Mouse (Mus musculus) CH12.LX (cell line): ENCODE measurements around the gene Lsr.

ENCODE experiments used
- BHLHE40 ChIP-seq: IDR thresholded peaks from 2 replicates; pipeline ENCODE4 v1.6.1; 2011; ENCODE audit warnings: mild to moderate bottlenecking, low read depth, low read length, improper control_type of control experiment
- CHD2 ChIP-seq: IDR thresholded peaks from 2 replicates; pipeline ENCODE4 v1.6.1; 2011; ENCODE audit warnings: low read length, improper control_type of control experiment
- CTCF ChIP-seq, 2 experiments: IDR thresholded peaks in 1 of 2; conservative IDR thresholded peaks in 1 of 2; 2 replicates each; pipeline ENCODE4 v1.5.1; 2011 to 2012; ENCODE audit warnings: low read depth in 2 of 2, low read length in 2 of 2, improper control_type of control experiment in 1 of 2, inconsistent platforms in 1 of 2, mild to moderate bottlenecking in 1 of 2, moderate library complexity in 1 of 2
- E2F4 ChIP-seq: IDR thresholded peaks from 2 replicates; pipeline ENCODE4 v1.6.1; 2011; ENCODE audit warnings: low read depth, low read length, improper control_type of control experiment; ENCODE audit not compliant: insufficient replicate concordance
- EP300 ChIP-seq: IDR thresholded peaks from 2 replicates; pipeline ENCODE4 v1.6.1; 2011; ENCODE audit warnings: low read length, improper control_type of control experiment
- ETS1 ChIP-seq: conservative IDR thresholded peaks from 2 replicates; pipeline ENCODE4 v1.6.1; 2012; ENCODE audit warnings: low read depth, mild to moderate bottlenecking, inconsistent platforms, low read length, improper control_type of control experiment, moderate library complexity
- MEF2A ChIP-seq: IDR thresholded peaks from 2 replicates; pipeline ENCODE4 v1.6.1; 2014; ENCODE audit warnings: low read depth, mild to moderate bottlenecking, inconsistent platforms, low read length, improper control_type of control experiment, borderline replicate concordance
- NELFE ChIP-seq: IDR thresholded peaks from 2 replicates; pipeline ENCODE4 v1.6.1; 2011; ENCODE audit warnings: low read depth, low read length, improper control_type of control experiment
- NRF1 ChIP-seq: IDR thresholded peaks from 2 replicates; pipeline ENCODE4 v1.6.1; 2014; ENCODE audit warnings: low read depth, mild to moderate bottlenecking, inconsistent platforms, low read length, improper control_type of control experiment, moderate library complexity
- POLR2A ChIP-seq: IDR thresholded peaks from 2 replicates; pipeline ENCODE4 v1.6.1; 2011; ENCODE audit warnings: low read depth, mild to moderate bottlenecking, improper control_type of control experiment, low read length
- RAD21 ChIP-seq: IDR thresholded peaks from 2 replicates; pipeline ENCODE4 v1.6.1; 2011; ENCODE audit warnings: low read depth, mild to moderate bottlenecking, low read length, improper control_type of control experiment, moderate library complexity
- RCOR1 ChIP-seq: conservative IDR thresholded peaks from 2 replicates; pipeline ENCODE4 v1.6.1; 2012; ENCODE audit warnings: low read depth, mild to moderate bottlenecking, inconsistent platforms, low read length, improper control_type of control experiment
- ZC3H11A ChIP-seq: IDR thresholded peaks from 2 replicates; pipeline ENCODE4 v1.6.1; 2012; ENCODE audit warnings: low read depth, mild to moderate bottlenecking, inconsistent platforms, low read length, improper control_type of control experiment
- ZMIZ1 ChIP-seq: IDR thresholded peaks from 2 replicates; pipeline ENCODE4 v1.6.1; 2012; ENCODE audit warnings: low read depth, mild to moderate bottlenecking, inconsistent platforms, low read length, improper control_type of control experiment

GRCm38 (mm10) chr7:30958109-30958865, 15.0 kb downstream of the Lsr start:
- TF ChIP-seq NRF1, result no peak
- no peak for TF ChIP-seq CTCF (conservative IDR thresholded peaks at IDR 0.05 in 1 of 2, IDR thresholded peaks at IDR 0.05 in 1 of 2; ENCODE audit: low read depth in 2 of 2, low read length in 2 of 2)
- TF ChIP-seq ZC3H11A, result no peak
- no peak for TF ChIP-seq E2F4
- TF ChIP-seq EP300, result no peak
- no peak for TF ChIP-seq RCOR1
- TF ChIP-seq CHD2, result no peak
- no peak for TF ChIP-seq NELFE
- TF ChIP-seq ZMIZ1, result no peak
- no peak for TF ChIP-seq ETS1
- TF ChIP-seq BHLHE40, result no peak
- no peak for TF ChIP-seq POLR2A
- TF ChIP-seq RAD21, result no peak
- TF ChIP-seq MEF2A, result no peak
